Mouse (Mus musculus): Measurements from ENCODE around the gene Sbk2.

- TF ChIP-seq CEBPB (IDR thresholded peaks at IDR 0.05; ENCODE audit: low read depth) (no peak), MAX (IDR thresholded peaks at IDR 0.05) (no peak), CTCF (IDR thresholded peaks at IDR 0.05; ENCODE audit: control insufficient read depth, insufficient read depth, insufficient read length) (peak; percentile 30)
Observed at GRCm38 (mm10) chr7:4911561-4911960, 52.6 kb downstream of the Sbk2 start.
